Mouse (Mus musculus) 3T3-L1 (cell line): ENCODE measurements around the gene Mmp3.
"Not testable (repeated sequence)": the region's sequence is repeated elsewhere in the genome, so short reads cannot be mapped to it uniquely, and the experiment has no call there.

Experiments used
- DNase-seq: peaks from one replicate; pipeline ENCODE4 v3.0.0-alpha.2; 2015; ENCODE audit warnings: low read depth, low spot score

The Mmp3 gene

GRCm38 (mm10) chr9:7445522-7445921 is at the start of gene Mmp3:
Gene Mmp3, plus strand, starts transcription at chr9:7445822.
- peak; percentile 39 for DNase-seq

DNA sequence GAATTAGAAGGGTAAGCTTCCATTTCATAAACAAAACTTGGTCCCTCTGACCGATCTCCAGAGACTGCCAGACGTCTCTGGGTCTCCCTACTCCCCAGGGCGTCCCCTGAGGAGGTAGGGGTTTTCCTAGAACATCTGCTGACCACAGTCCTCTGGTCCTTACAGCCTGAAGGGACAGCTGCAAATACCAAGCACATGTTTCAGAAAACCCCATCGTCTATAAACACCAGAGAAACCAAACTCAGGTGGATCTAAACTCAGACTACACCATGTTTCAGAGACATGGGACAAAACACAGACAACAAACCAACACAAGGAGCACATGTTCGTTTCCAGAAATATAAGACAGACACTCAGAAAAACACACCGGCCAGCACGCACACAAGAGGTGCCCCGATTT is 49.1 kb upstream of the Mmp3 start:
- not testable (repeated sequence) for DNase-seq

DNA sequence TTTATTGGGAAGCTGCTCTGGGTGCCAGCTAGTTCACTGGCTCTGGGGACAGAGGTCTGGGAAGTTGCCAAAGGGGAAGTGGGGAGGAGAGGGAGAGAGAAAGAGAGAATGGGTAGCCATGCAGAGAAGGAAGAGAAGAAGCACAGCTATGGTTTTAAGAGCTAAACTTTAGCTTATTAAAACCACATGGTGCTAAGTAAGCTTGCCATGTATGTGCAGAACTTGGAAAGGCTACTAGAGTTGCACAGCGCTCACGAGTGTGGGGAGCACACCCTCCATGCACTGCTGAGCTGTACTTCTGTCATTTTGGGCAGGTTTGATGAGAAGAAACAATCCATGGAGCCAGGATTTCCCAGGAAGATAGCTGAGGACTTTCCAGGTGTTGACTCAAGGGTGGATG is 7.7 kb downstream of the Mmp3 start:
- DNase-seq: peak; percentile 36

DNA sequence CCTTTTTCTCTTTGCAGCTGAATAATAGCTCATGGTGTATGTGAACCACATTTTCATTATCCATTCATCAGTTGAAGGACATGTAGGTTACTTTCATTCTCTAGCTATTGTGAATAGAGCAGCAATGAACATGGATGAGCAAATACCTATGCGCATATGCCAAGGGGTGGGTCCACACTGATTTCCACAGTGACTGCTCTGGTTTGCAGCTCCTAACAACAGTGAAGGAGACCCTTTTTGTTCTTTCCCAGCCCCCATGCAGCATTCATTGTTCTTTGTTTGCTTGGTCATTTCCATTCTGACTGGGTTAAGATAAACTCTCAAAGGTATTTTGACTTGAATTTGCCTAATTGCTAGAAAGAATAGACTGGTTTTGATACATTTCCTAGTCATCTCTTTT is 24.6 kb downstream of the Mmp3 start:
- no peak for DNase-seq

DNA sequence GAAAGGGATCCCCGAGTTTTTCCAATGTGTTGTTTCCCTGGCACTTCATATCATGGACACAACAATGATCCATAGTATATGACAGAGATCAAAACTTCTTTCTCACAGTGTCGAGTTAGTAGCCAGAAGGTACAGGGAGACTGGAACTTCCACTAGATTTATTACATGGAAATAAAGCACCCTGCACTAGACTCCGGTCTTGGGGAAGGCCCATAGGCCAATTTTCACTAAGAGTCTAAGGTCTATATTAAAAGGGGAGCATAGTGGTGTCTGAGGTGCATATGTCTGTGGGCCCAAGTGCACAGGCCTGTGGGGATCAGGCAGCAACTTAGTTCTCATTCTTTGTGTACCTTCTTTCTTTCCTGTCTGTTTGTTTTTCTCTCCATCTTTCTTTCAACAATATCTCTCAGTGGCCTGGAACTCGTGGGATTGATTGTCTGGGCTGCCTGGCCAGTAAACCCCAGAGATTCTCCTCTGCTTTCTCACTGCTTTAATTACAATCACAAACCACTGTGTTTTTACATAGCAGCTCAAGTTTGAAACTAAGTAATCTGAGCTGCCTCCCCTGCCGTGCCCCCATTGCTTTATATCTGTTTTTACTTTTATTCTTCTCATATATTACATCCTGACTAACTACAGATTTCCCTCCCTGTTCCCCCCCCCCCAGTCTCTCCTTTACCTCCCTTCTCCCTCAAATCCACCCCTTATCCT is 38.2 kb downstream of the Mmp3 start:
- no peak for DNase-seq

DNA sequence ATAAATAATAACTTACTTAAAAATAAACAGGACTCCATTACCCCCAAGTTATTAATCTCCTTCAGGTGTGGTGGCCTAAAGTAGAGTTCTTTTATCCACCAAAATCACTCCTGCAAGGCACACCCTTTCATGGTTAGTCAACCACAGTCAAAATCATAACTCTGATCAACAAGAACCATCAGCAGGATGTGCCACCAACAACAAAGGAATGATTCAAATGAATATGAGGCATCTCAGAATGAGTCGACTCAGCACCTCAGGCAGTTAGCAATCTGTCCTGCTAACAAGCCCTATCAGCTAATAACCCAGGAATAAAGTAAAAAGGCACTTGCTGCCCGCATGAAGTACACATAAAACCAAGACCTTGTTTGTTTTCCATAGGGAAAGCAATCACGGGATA is 55.5 kb downstream of the Mmp3 start:
- no peak for DNase-seq

- DNase-seq: peak; percentile 40
Measured at GRCm38 (mm10) chr9:7502051-7502450, 56.4 kb downstream of the Mmp3 start, which contains the start of gene Mmp10. Gene Mmp10, plus strand, starts transcription at chr9:7502352.
